In genomic region chr11:58092541-58092940, GRCm38 (mm10) we compare ENCODE assay signal across 9 mouse cellular contexts. TPM values are rescaled to one million over a fixed set of nuclear protein-coding genes. Genes with fewer than 3 reads are reported as not detected.
DNase-seq lines count a peak whose midpoint lies in the region; ATAC-seq and TF ChIP-seq lines count a peak whose summit lies in the region.
"Had no signal": no experiment of that assay in that cellular context is flagged by ENCODE, and none has a peak within 500 bp of the region (broad histone marks: within the 10 kb centered on the region; RNA-seq: fewer than 3 reads in every experiment).

No protein-coding gene starts in this region.

- no peak for TF ChIP-seq EP300 in MEL (IDR thresholded peaks at IDR 0.05; ENCODE audit: low read depth in 1 of 2, low read length in 2 of 2)
- TF ChIP-seq EP300 in liver, postnatal 0 days (IDR thresholded peaks at IDR 0.05; ENCODE audit: low read depth) = no peak

- peaks cover 4 to 6% of the 10 kb centered on the region in 2 experiments; a peak in 3 of 4 replicates for H3K4me1 ChIP-seq in MEL (ENCODE audit: control insufficient read depth in 1 of 2, insufficient read depth in 2 of 2, low read length in 2 of 2)
- H3K4me1 ChIP-seq in heart, embryonic 15.5 days (replicated peaks) = peaks cover 10% of the 10 kb centered on the region
- peaks cover 17% of the 10 kb centered on the region; the same call in 1 of the 2 replicates for H3K4me1 ChIP-seq in liver, postnatal 0 days (ENCODE audit: insufficient read depth)

- no peaks in the 10 kb centered on the region for H3K79me2 ChIP-seq in MEL (ENCODE audit: control insufficient read depth, insufficient read depth, low read length, poor library complexity)

- peak; percentile 91 for DNase-seq in heart, adult 11 months
- no peak for DNase-seq in heart, postnatal 4 days
- peak; percentile 70 for DNase-seq in MEL (ENCODE audit: low read depth, low spot score)
- no peak for DNase-seq in liver, postnatal 0 days
- no peak for DNase-seq in thymus, postnatal 14 days
- no peak for DNase-seq in right cerebral cortex, adult 2 months (ENCODE audit: low spot score in 2 of 2)
- DNase-seq in left cerebral cortex, adult 11 months (ENCODE audit: low spot score) = no peak

- H3K4me3 ChIP-seq in MEL (ENCODE audit: control insufficient read depth in 1 of 2, insufficient read depth in 1 of 2, low read depth in 2 of 2, low read length in 2 of 2) = peak overlapping the region; percentile 89 to 92
- peak overlapping the region; percentile 27 for H3K4me3 ChIP-seq in heart, embryonic 15.5 days
- peak overlapping the region; percentile 37 for H3K4me3 ChIP-seq in liver, postnatal 0 days (ENCODE audit: low read depth, low read length)

- no peak for TF ChIP-seq CTCF in MEL (IDR thresholded peaks at IDR 0.05 in 2 of 3, conservative IDR thresholded peaks at IDR 0.05 in 1 of 3; ENCODE audit: control insufficient read depth in 1 of 3, insufficient read depth in 1 of 3, low read depth in 2 of 3, low read length in 3 of 3, poor library complexity in 1 of 3, severe bottlenecking in 1 of 3)
- no peak for TF ChIP-seq CTCF in liver, postnatal 0 days (IDR thresholded peaks at IDR 0.05; ENCODE audit: low read depth)

- ATAC-seq in heart, embryonic 15.5 days (replicated peaks; ENCODE audit: insufficient number of reproducible peaks, insufficient read depth, low FRiP score, low read depth) = no peak
- ATAC-seq in liver, postnatal 0 days = no peak
- ATAC-seq: inflammation-experienced regulatory T-cells, adult 6 months had no signal

- peak overlapping the region; percentile 80 for H3K9ac ChIP-seq in MEL (ENCODE audit: control insufficient read depth, low read depth, low read length, poor library complexity, severe bottlenecking)
- peak overlapping the region; percentile 25; the same call in 1 of the 2 replicates for H3K9ac ChIP-seq in heart, embryonic 15.5 days
- peak overlapping the region; percentile 12; the same call in 1 of the 2 replicates for H3K9ac ChIP-seq in liver, postnatal 0 days (replicated peaks)

- 52% methylated on average over 4 of the region's 4 CpGs for WGBS in heart, embryonic 15.5 days
- 25% methylated on average over 4 of the region's 4 CpGs for WGBS in liver, postnatal 0 days (ENCODE audit: insufficient replicate concordance)

- no peaks in the 10 kb centered on the region for H3K9me3 ChIP-seq in MEL (replicated peaks; ENCODE audit: insufficient read depth, low read length)
- H3K9me3 ChIP-seq in heart, embryonic 15.5 days (replicated peaks) = no peaks in the 10 kb centered on the region
- H3K9me3 ChIP-seq in liver, postnatal 0 days (ENCODE audit: low read length) = no peaks in the 10 kb centered on the region

- no peak for TF ChIP-seq RAD21 in MEL (IDR thresholded peaks at IDR 0.05; ENCODE audit: low read depth, low read length)

- peak overlapping the region; percentile 55 for H3K4me2 ChIP-seq in heart, embryonic 15.5 days
- H3K4me2 ChIP-seq in liver, postnatal 0 days (ENCODE audit: low read depth, low read length) = peak overlapping the region; percentile 68

- peaks cover 0 to 4% of the 10 kb centered on the region in 2 experiments; a peak in 1 of 4 replicates for H3K36me3 ChIP-seq in MEL (ENCODE audit: control insufficient read depth in 1 of 2, insufficient read depth in 2 of 2, low read length in 2 of 2)
- no peaks in the 10 kb centered on the region for H3K36me3 ChIP-seq in heart, embryonic 15.5 days
- H3K36me3 ChIP-seq in liver, postnatal 0 days (replicated peaks; ENCODE audit: insufficient read depth, low read length) = no peaks in the 10 kb centered on the region

- no peak for TF ChIP-seq POLR2A in MEL (IDR thresholded peaks at IDR 0.05; ENCODE audit: control insufficient read depth in 1 of 2, insufficient read depth in 1 of 2, low read depth in 1 of 2, low read length in 2 of 2, poor library complexity in 1 of 2)

- H3K27me3 ChIP-seq in MEL (ENCODE audit: control insufficient read depth in 1 of 2, insufficient read depth in 2 of 2, low read length in 2 of 2) = no peaks in the 10 kb centered on the region
- 0 out of 2 replicates have a peak, but pooled peaks cover 4% of the 10 kb centered on the region for H3K27me3 ChIP-seq in heart, embryonic 15.5 days
- no peaks in the 10 kb centered on the region for H3K27me3 ChIP-seq in liver, postnatal 0 days (ENCODE audit: insufficient read depth, low read length)

- H3K27ac ChIP-seq in MEL (ENCODE audit: control insufficient read depth, low read depth, low read length) = peak overlapping the region; percentile 92
- no peak overlapping the region for H3K27ac ChIP-seq in heart, embryonic 15.5 days
- H3K27ac ChIP-seq in liver, postnatal 0 days (ENCODE audit: low read depth) = no peak overlapping the region

TF ChIP-seq in MEL, 35 proteins besides CTCF, POLR2A, EP300 and RAD21:
- TF ChIP-seq MYB (IDR thresholded peaks at IDR 0.05; ENCODE audit: low read depth, low read length) = 0 out of 2 replicates have a peak, but pooled peaks have one; percentile 4
- TF ChIP-seq UBTF (IDR thresholded peaks at IDR 0.05; ENCODE audit: borderline replicate concordance, insufficient read depth, low read depth, low read length) = no peak
- TF ChIP-seq CHD1 (IDR thresholded peaks at IDR 0.05; ENCODE audit: low read depth, low read length) = no peak

RNA-seq across cellular contexts. Expression of gene Gm12248, which starts 0.4 kb away (rescaled TPM):
- not detected for total RNA-seq in heart, postnatal 4 days (2021)
- total RNA-seq in MEL (2012; rRNA removed) = 0.12 and 0.23 TPM in 2 replicates
- under 1 TPM in 1 of 2 experiments, not detected in 1; 0.65 TPM for polyA plus RNA-seq in MEL (2012; ENCODE audit: insufficient read depth in 1 of 2, insufficient read length in 2 of 2, low read depth in 1 of 2, low replicate concordance in 2 of 2, missing spikeins in 1 of 2)
- polyA plus RNA-seq in heart, embryonic 15.5 days (2015; fragmentation: Nextera tagmentation; extraction: Ambion mirVana) = not detected in 2 replicates
- polyA plus RNA-seq in liver, postnatal 0 days (2015; fragmentation: Nextera tagmentation; extraction: Ambion mirVana) = not detected in 2 replicates

RNA-seq across cellular contexts. Expression of gene Cnot8, which starts 11.4 kb away (rescaled TPM):
- 10 to 100 TPM; 41.8 to 43.0 TPM for total RNA-seq in heart, postnatal 4 days (2021)
- 70.3 and 73.3 TPM in 2 replicates for total RNA-seq in MEL (2012; rRNA removed)
- 10 to 100 TPM in 1 of 2 experiments, not detected in 1; 52.9 TPM for polyA plus RNA-seq in MEL (2012; ENCODE audit: insufficient read depth in 1 of 2, insufficient read length in 2 of 2, low read depth in 1 of 2, low replicate concordance in 2 of 2, missing spikeins in 1 of 2)
- polyA plus RNA-seq in heart, embryonic 15.5 days (2015; fragmentation: Nextera tagmentation; extraction: Ambion mirVana) = 67.6 and 81.1 TPM in 2 replicates
- 24.3 and 26.2 TPM in 2 replicates for polyA plus RNA-seq in liver, postnatal 0 days (2015; fragmentation: Nextera tagmentation; extraction: Ambion mirVana)

Comparison
In these comparisons a context has a peak if more than half of its experiments do, and no peak if none do; other contexts are left out.
1. DNase-seq: peak in heart, adult 11 months (single experiment) and MEL (single experiment); none in heart, postnatal 4 days (single experiment), liver, postnatal 0 days (single experiment), thymus, postnatal 14 days (single experiment), right cerebral cortex, adult 2 months (0 of 2) and left cerebral cortex, adult 11 months (single experiment).
2. H3K4me3 ChIP-seq: peak in every context shown above with its lines; median percentile 90 in MEL; 37 in liver, postnatal 0 days; 27 in heart, embryonic 15.5 days.
3. H3K9ac ChIP-seq: peak in every context shown above with its lines; median percentile 80 in MEL; 25 in heart, embryonic 15.5 days; 12 in liver, postnatal 0 days.